16 mouse cellular contexts compared by ENCODE assay signal in genomic region chr11:69386758-69387157, GRCm38 (mm10). TPM values are rescaled to one million over a fixed set of nuclear protein-coding genes. Genes with fewer than 3 reads are reported as not detected.
DNase-seq lines count a peak whose midpoint lies in the region; ATAC-seq and TF ChIP-seq lines count a peak whose summit lies in the region.
"Had no signal": no experiment of that assay in that cellular context is flagged by ENCODE, and none has a peak within 500 bp of the region (broad histone marks: within the 10 kb centered on the region; RNA-seq: fewer than 3 reads in every experiment).

No protein-coding gene starts in this region.

- no peak overlapping the region for H3K4me3 ChIP-seq in kidney, postnatal 0 days (replicated peaks; ENCODE audit: low read depth, low read length)
- no peak overlapping the region for H3K4me3 ChIP-seq in lung, embryonic 14.5 days (ENCODE audit: low read depth, low read length)
- H3K4me3 ChIP-seq in myocyte = no peak overlapping the region
- H3K4me3 ChIP-seq in stomach, postnatal 0 days (ENCODE audit: low read depth, low read length) = no peak overlapping the region
- H3K4me3 ChIP-seq: embryonic facial prominence, embryonic 10.5 days; heart, embryonic 13.5 days had no signal

- no peak overlapping the region for H3K9ac ChIP-seq in kidney, postnatal 0 days (ENCODE audit: low read depth, low read length)
- H3K9ac ChIP-seq in lung, embryonic 14.5 days = no peak overlapping the region
- H3K9ac ChIP-seq in stomach, postnatal 0 days (ENCODE audit: low read length) = no peak overlapping the region
- H3K9ac ChIP-seq: heart, embryonic 13.5 days had no signal

- ATAC-seq in kidney, postnatal 0 days (replicated peaks; ENCODE audit: low FRiP score, low read depth) = no peak
- no peak for ATAC-seq in lung, embryonic 14.5 days (ENCODE audit: insufficient read depth)
- no peak for ATAC-seq in stomach, postnatal 0 days (ENCODE audit: low FRiP score, low TSS enrichment)
- ATAC-seq: forebrain, embryonic 14.5 days had no signal

- H3K4me1 ChIP-seq in kidney, postnatal 0 days (replicated peaks; ENCODE audit: insufficient read depth, low read length) = no peaks in the 10 kb centered on the region
- no peaks in the 10 kb centered on the region for H3K4me1 ChIP-seq in lung, embryonic 14.5 days (ENCODE audit: insufficient read depth)
- H3K4me1 ChIP-seq in stomach, postnatal 0 days (replicated peaks; ENCODE audit: control insufficient read depth, insufficient read depth) = no peaks in the 10 kb centered on the region

- 78% methylated on average over 7 of the region's 7 CpGs for WGBS in kidney, postnatal 0 days
- WGBS in lung, embryonic 14.5 days = 57% methylated on average over 7 of the region's 7 CpGs
- 71% methylated on average over 7 of the region's 7 CpGs for WGBS in stomach, postnatal 0 days

- no peaks in the 10 kb centered on the region for H3K9me3 ChIP-seq in kidney, postnatal 0 days (replicated peaks; ENCODE audit: low read length)
- H3K9me3 ChIP-seq in lung, embryonic 14.5 days (ENCODE audit: low read depth, low read length) = no peaks in the 10 kb centered on the region
- no peaks in the 10 kb centered on the region for H3K9me3 ChIP-seq in stomach, postnatal 0 days (ENCODE audit: control insufficient read depth, low read length)
- H3K9me3 ChIP-seq: embryonic facial prominence, embryonic 10.5 days; heart, embryonic 13.5 days had no signal

- TF ChIP-seq POLR2A in myocyte (IDR thresholded peaks at IDR 0.05; ENCODE audit: insufficient read length, low read depth) = no peak

- no peak for DNase-seq in kidney, postnatal 0 days (ENCODE audit: low spot score)
- DNase-seq in kidney, postnatal 4 days = no peak
- DNase-seq in lung, embryonic 14.5 days = no peak
- DNase-seq in lung, postnatal 4 days = no peak
- DNase-seq in stomach, postnatal 0 days (ENCODE audit: low spot score) = no peak
- DNase-seq: adrenal gland, adult 8-10 months; adrenal gland, postnatal 36 days; cerebellum, adult 2 months; cerebellum, postnatal 10 days; gastrocnemius, postnatal 36 days; heart, adult 11 months; heart, postnatal 36 days had no signal

- no peak overlapping the region for H3K4me2 ChIP-seq in kidney, postnatal 0 days (ENCODE audit: low read length)
- H3K4me2 ChIP-seq in lung, embryonic 14.5 days = no peak overlapping the region
- H3K4me2 ChIP-seq in myocyte (ENCODE audit: low read depth) = no peak overlapping the region
- H3K4me2 ChIP-seq in stomach, postnatal 0 days (replicated peaks; ENCODE audit: low read depth) = no peak overlapping the region
- H3K4me2 ChIP-seq: heart, embryonic 13.5 days had no signal

- H3ac ChIP-seq in myocyte (ENCODE audit: control insufficient read depth, insufficient read length) = no peak overlapping the region

- no peak for TF ChIP-seq EP300 in stomach, postnatal 0 days (optimal IDR thresholded peaks at IDR 0.05)

- H3K79me2 ChIP-seq in myocyte (ENCODE audit: control insufficient read depth, insufficient read depth) = no peaks in the 10 kb centered on the region

- peak; percentile 48 for TF ChIP-seq CTCF in kidney, postnatal 0 days (IDR thresholded peaks at IDR 0.05; ENCODE audit: low read depth)
- peak; percentile 43 for TF ChIP-seq CTCF in lung, embryonic 14.5 days (IDR thresholded peaks at IDR 0.05; ENCODE audit: low read depth)
- TF ChIP-seq CTCF in stomach, postnatal 0 days (IDR thresholded peaks at IDR 0.05; ENCODE audit: low read depth) = peak; percentile 33; the same call in 1 of the 2 replicates

- H3K27me3 ChIP-seq in kidney, postnatal 0 days (ENCODE audit: insufficient read depth, low read length) = no peaks in the 10 kb centered on the region
- no peaks in the 10 kb centered on the region for H3K27me3 ChIP-seq in lung, embryonic 14.5 days (ENCODE audit: insufficient read depth, low read length)
- no peaks in the 10 kb centered on the region for H3K27me3 ChIP-seq in myocyte (ENCODE audit: control insufficient read depth, insufficient read depth, insufficient read length)
- no peaks in the 10 kb centered on the region for H3K27me3 ChIP-seq in stomach, postnatal 0 days (ENCODE audit: control insufficient read depth, insufficient read depth, low read length)
- H3K27me3 ChIP-seq: heart, embryonic 13.5 days had no signal

- no peaks in the 10 kb centered on the region for H3K36me3 ChIP-seq in kidney, postnatal 0 days (ENCODE audit: insufficient read depth, low read length)
- H3K36me3 ChIP-seq in lung, embryonic 14.5 days (ENCODE audit: insufficient read depth) = peaks cover 6% of the 10 kb centered on the region; the same call in 1 of the 2 replicates
- H3K36me3 ChIP-seq in myocyte (ENCODE audit: control insufficient read depth, insufficient read depth) = no peaks in the 10 kb centered on the region
- no peaks in the 10 kb centered on the region for H3K36me3 ChIP-seq in stomach, postnatal 0 days (ENCODE audit: control insufficient read depth, insufficient read depth, low read length)

- no peak overlapping the region for H3K27ac ChIP-seq in kidney, postnatal 0 days
- H3K27ac ChIP-seq in lung, embryonic 14.5 days (ENCODE audit: low read depth) = no peak overlapping the region
- H3K27ac ChIP-seq in stomach, postnatal 0 days (replicated peaks) = no peak overlapping the region
- H3K27ac ChIP-seq: embryonic facial prominence, embryonic 10.5 days; heart, embryonic 13.5 days had no signal

TF ChIP-seq in myocyte, 11 proteins besides CTCF, POLR2A, EP300 and RAD21:
- TF ChIP-seq SRF (IDR thresholded peaks at IDR 0.05; ENCODE audit: control insufficient read depth, insufficient read length, low read depth) = no peak
- TF ChIP-seq TCF3 (IDR thresholded peaks at IDR 0.05; ENCODE audit: insufficient read length, low read depth) = no peak
- TF ChIP-seq MYOG (IDR thresholded peaks at IDR 0.05; ENCODE audit: control insufficient read depth in 1 of 3, insufficient read depth in 1 of 3, insufficient read length in 2 of 3, low read depth in 2 of 3) = no peak
- TF ChIP-seq TCF12 (IDR thresholded peaks at IDR 0.05; ENCODE audit: insufficient read depth, poor library complexity, severe bottlenecking) = no peak
- no peak for TF ChIP-seq MYOD1 (IDR thresholded peaks at IDR 0.05; ENCODE audit: control insufficient read depth in 1 of 3, insufficient read length in 2 of 3, low read depth in 2 of 3)
- peak; percentile 15 for TF ChIP-seq POLR2AphosphoS2 (IDR thresholded peaks at IDR 0.05; ENCODE audit: insufficient read length, low read depth)
- TF ChIP-seq USF1 (IDR thresholded peaks at IDR 0.05; ENCODE audit: low read depth) = no peak
- no peak for TF ChIP-seq E2F4 (IDR thresholded peaks at IDR 0.05; ENCODE audit: insufficient read depth)
TF ChIP-seq in myocyte: peak in this region for 1.

RNA-seq across cellular contexts. Expression of gene Naa38, which starts 8.5 kb away (rescaled TPM):
- 183 and 198 TPM in 2 replicates for polyA plus RNA-seq in kidney, postnatal 0 days (2015; fragmentation: Nextera tagmentation; extraction: Ambion mirVana)
- 169 and 173 TPM in 2 replicates for polyA plus RNA-seq in lung, embryonic 14.5 days (2014; fragmentation: Nextera tagmentation; extraction: Ambion mirVana)
- 126 TPM for polyA plus RNA-seq in myocyte (2012; fragmentation: generic; extraction: Trizol)
- 153 and 170 TPM in 2 replicates for polyA plus RNA-seq in stomach, postnatal 0 days (2015; fragmentation: Nextera tagmentation; extraction: Ambion mirVana)

RNA-seq across cellular contexts. Expression of gene Cyb5d1, which starts 8.7 kb away (rescaled TPM):
- polyA plus RNA-seq in kidney, postnatal 0 days (2015; fragmentation: Nextera tagmentation; extraction: Ambion mirVana) = 16.6 and 19.8 TPM in 2 replicates
- polyA plus RNA-seq in lung, embryonic 14.5 days (2014; fragmentation: Nextera tagmentation; extraction: Ambion mirVana) = 26.8 and 27.2 TPM in 2 replicates
- 23.0 TPM for polyA plus RNA-seq in myocyte (2012; fragmentation: generic; extraction: Trizol)
- 9.1 and 9.5 TPM in 2 replicates for polyA plus RNA-seq in stomach, postnatal 0 days (2015; fragmentation: Nextera tagmentation; extraction: Ambion mirVana)

RNA-seq across cellular contexts. Expression of gene Tmem88, which starts 11.3 kb away (rescaled TPM):
- 55.5 and 61.3 TPM in 2 replicates for polyA plus RNA-seq in kidney, postnatal 0 days (2015; fragmentation: Nextera tagmentation; extraction: Ambion mirVana)
- 37.5 and 39.1 TPM in 2 replicates for polyA plus RNA-seq in lung, embryonic 14.5 days (2014; fragmentation: Nextera tagmentation; extraction: Ambion mirVana)
- 0.16 TPM for polyA plus RNA-seq in myocyte (2012; fragmentation: generic; extraction: Trizol)
- 14.9 and 17.8 TPM in 2 replicates for polyA plus RNA-seq in stomach, postnatal 0 days (2015; fragmentation: Nextera tagmentation; extraction: Ambion mirVana)

RNA-seq across cellular contexts. Expression of gene Chd3, which starts 17.6 kb away (rescaled TPM):
- 38.0 and 42.3 TPM in 2 replicates for polyA plus RNA-seq in kidney, postnatal 0 days (2015; fragmentation: Nextera tagmentation; extraction: Ambion mirVana)
- polyA plus RNA-seq in lung, embryonic 14.5 days (2014; fragmentation: Nextera tagmentation; extraction: Ambion mirVana) = 57.3 and 59.9 TPM in 2 replicates
- 148 TPM for polyA plus RNA-seq in myocyte (2012; fragmentation: generic; extraction: Trizol)
- 18.4 and 18.9 TPM in 2 replicates for polyA plus RNA-seq in stomach, postnatal 0 days (2015; fragmentation: Nextera tagmentation; extraction: Ambion mirVana)

RNA-seq across cellular contexts. Expression of gene Kdm6b, which starts 26.7 kb away (rescaled TPM):
- 23.2 and 26.8 TPM in 2 replicates for polyA plus RNA-seq in kidney, postnatal 0 days (2015; fragmentation: Nextera tagmentation; extraction: Ambion mirVana)
- polyA plus RNA-seq in lung, embryonic 14.5 days (2014; fragmentation: Nextera tagmentation; extraction: Ambion mirVana) = 22.9 and 24.4 TPM in 2 replicates
- polyA plus RNA-seq in myocyte (2012; fragmentation: generic; extraction: Trizol) = 31.0 TPM
- 12.9 and 13.1 TPM in 2 replicates for polyA plus RNA-seq in stomach, postnatal 0 days (2015; fragmentation: Nextera tagmentation; extraction: Ambion mirVana)

Comparison
In these comparisons a context has a peak if more than half of its experiments do, and no peak if none do; other contexts are left out.
1. RNA of gene Tmem88, which starts 11.3 kb away (polyA plus RNA-seq): 55.5 to 61.3 TPM in kidney, postnatal 0 days, 37.5 to 39.1 TPM in lung, embryonic 14.5 days and 14.9 to 17.8 TPM in stomach, postnatal 0 days; 0.16 TPM in myocyte (single experiment); every median in the first group is over 10 times any median in the second.
2. Peak in every context shown above with its lines, with median percentiles within 50 percentile points of each other: CTCF ChIP-seq.